Mouse (Mus musculus) natural killer cell, adult 2 months (primary cell): Measurements from ENCODE around the gene Tmem17.

Experiments used
- DNase-seq, 2 experiments: peaks; one replicate each; pipeline ENCODE4 v3.0.0; 2022; ENCODE audit warnings: low spot score in 2 of 2

Tmem17 gene

GRCm38 (mm10) chr11:22512038-22513001 is at the start of gene Tmem17:
Gene Tmem17 (plus strand): TSS chr11:22512088.
- peak; percentile 54 to 75 for DNase-seq

- DNase-seq, result no peak
Measured at GRCm38 (mm10) chr11:22479836-22480619, 31.9 kb upstream of the Tmem17 start.

- no peak for DNase-seq
Measured at GRCm38 (mm10) chr11:22481639-22482361, 30.1 kb upstream of the Tmem17 start.

- no peak for DNase-seq
Measured at GRCm38 (mm10) chr11:22482362-22482760, 29.5 kb upstream of the Tmem17 start.

GRCm38 (mm10) chr11:22493694-22494319 is 18.1 kb upstream of the Tmem17 start:
- no peak for DNase-seq

- DNase-seq, result no peak
Measured at GRCm38 (mm10) chr11:22494941-22495340, 16.9 kb upstream of the Tmem17 start.

GRCm38 (mm10) chr11:22499396-22499795 is 12.5 kb upstream of the Tmem17 start:
- DNase-seq, result no peak

- no peak for DNase-seq
Measured at GRCm38 (mm10) chr11:22499886-22500285, 12.0 kb upstream of the Tmem17 start.

- DNase-seq, result no peak
Measured at GRCm38 (mm10) chr11:22500771-22501566, 10.9 kb upstream of the Tmem17 start.

GRCm38 (mm10) chr11:22513075-22513474 is 1.2 kb downstream of the Tmem17 start:
- DNase-seq, result no peak

GRCm38 (mm10) chr11:22515061-22515460 is 3.2 kb downstream of the Tmem17 start:
- DNase-seq, result no peak

- DNase-seq, result no peak
Measured at GRCm38 (mm10) chr11:22518445-22518844, 6.6 kb downstream of the Tmem17 start.

- DNase-seq, result no peak
Measured at GRCm38 (mm10) chr11:22520251-22520650, 8.4 kb downstream of the Tmem17 start.

- DNase-seq, result no peak
Measured at GRCm38 (mm10) chr11:22524606-22525005, 12.7 kb downstream of the Tmem17 start.

- DNase-seq, result no peak
Measured at GRCm38 (mm10) chr11:22540600-22540999, 28.7 kb downstream of the Tmem17 start.

- no peak for DNase-seq
Measured at GRCm38 (mm10) chr11:22560061-22560460, 48.2 kb downstream of the Tmem17 start.

- DNase-seq, result no peak
Measured at GRCm38 (mm10) chr11:22560503-22561328, 48.8 kb downstream of the Tmem17 start.

GRCm38 (mm10) chr11:22561329-22561592 is 49.4 kb downstream of the Tmem17 start:
- DNase-seq, result no peak

- no peak for DNase-seq
Measured at GRCm38 (mm10) chr11:22563706-22564105, 51.8 kb downstream of the Tmem17 start.

- DNase-seq, result no peak
Measured at GRCm38 (mm10) chr11:22564676-22565075, 52.8 kb downstream of the Tmem17 start.
